Mouse (Mus musculus): ENCODE measurements around the gene Smndc1.

The Smndc1 gene

DNA sequence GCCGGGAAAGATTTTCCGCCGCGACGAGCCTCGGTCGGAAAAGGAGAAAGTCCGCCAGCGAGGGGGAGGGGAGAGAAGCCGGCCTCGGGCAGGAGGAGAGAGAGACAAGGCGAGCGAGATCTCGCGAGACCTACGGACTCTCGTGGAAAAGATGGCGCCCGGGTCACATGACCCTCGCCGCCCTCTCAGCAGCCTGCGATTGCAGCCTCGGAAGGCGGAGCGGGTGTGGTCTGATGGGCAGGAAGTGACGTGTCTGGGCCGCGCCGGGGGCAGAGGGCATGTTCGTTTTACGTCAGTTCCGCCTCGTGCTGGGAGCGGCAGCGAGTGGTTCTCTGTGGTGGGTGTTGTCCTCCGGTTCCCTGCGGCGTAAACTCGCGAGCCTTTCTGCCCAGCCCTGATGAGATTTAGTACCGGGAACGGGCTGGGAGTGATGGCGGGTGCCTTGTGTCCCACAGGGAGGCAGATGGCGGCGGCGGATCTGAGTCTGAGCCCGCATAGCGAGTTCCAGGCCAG is at the start of gene Smndc1:
TSS of gene Smndc1 (minus strand) at position 84 of the 513 bp plus-strand sequence.
- DNase-seq (ENCODE audit: low spot score in 2 of 2) = peak; percentile 100

DNA sequence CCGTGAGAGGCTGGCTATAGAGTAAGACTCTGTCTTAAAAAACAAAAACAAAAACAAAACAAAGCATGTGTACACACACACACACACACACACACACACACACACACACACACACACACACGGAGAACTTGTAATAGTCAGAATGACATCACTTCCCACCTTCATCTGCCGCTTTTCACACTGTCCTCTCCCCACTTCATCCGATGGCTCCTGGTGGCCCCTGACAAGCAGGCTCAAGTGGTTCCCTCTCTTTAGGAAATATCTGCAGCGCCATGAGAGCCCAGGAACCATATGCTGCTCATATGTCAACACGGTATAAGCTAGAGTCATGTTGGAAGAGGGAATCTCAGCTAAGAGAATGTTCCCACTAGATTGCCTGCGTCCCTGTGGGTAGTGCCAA is 49.0 kb upstream of the Smndc1 start:
- no peak for DNase-seq (ENCODE audit: low spot score in 2 of 2)

DNA sequence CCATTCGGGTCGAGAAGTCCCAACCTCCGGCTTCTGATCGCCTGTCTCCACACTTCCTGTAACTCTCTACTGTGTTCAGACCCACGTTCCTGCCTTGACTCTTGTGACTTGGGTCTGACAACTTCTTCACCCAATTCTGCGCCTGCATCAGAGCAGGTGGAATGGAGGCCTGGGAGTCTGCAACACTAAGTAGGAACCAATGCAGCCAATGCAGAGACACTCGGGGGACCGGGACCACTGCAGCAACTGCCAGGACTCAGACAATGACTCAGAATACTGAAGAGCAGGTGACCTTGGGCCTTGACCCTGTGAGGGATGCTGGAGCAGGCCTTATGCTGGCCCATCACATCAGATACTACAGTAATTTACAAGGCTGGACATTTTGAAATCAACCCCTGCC is 47.6 kb upstream of the Smndc1 start:
- no peak for DNase-seq (ENCODE audit: low spot score in 2 of 2)

- DNase-seq (ENCODE audit: low spot score in 2 of 2) = no peak
These were observed 47.1 kb upstream of the Smndc1 start for GRCm38 (mm10) chr19:53437311-53437958.

DNA sequence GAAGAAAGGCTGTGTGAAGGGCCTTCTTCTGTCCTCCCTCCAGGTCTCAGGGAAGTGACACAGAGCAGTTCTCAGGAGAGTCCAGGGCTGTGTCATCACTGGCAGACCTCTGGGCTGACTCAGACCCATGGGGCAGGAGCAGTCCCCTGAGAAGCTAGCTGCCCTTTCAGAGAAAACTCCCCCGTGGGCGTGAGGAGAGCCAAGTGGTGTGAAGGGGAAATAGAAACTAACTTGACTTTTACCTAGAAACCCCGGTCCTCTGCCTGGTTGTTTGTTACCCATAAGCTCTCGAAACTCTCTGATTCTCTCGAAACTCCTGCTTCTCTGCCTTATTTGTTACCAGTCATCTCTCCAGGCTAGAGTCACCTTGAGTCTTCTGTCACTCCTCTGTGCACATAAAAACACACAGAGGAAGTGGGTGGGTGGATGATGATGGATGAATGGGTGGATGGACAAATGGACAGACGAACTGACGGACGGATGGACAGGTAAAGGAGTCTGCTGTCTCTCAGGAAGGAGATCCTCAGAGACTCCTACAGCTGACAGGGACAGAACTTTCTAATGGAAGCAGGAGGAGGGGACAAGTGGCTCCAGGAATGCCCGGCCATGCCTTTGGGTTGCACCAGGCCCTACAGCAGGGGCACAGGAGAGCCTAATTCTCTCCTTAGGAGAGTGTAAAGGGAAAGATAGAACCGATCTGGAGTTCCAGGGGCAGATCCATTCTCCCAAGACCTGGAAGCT is 43.7 kb upstream of the Smndc1 start:
- DNase-seq (ENCODE audit: low spot score in 2 of 2) = no peak

DNA sequence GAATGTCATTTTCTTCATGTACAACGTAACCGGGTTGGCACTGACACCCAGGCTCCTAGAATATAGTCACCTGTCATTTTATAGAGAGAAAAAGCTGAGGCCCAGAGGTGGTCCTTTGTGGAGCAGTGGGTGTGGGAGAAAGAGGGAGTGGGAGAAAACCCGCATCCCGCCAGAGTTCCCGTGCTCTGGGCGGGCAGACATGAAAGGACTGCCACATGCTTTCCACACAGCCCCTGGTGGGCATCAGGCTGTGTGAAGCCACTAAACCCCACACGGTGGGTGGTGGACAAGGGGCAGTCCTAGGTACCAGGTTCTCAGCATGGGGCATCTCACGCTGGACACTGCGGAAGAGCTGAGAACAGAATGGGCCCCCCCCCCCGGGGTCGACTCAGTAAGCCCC is 40.6 kb upstream of the Smndc1 start:
- no peak for DNase-seq (ENCODE audit: low spot score in 2 of 2)

GRCm38 (mm10) chr19:53430356-53430755 is 40.0 kb upstream of the Smndc1 start:
- DNase-seq (ENCODE audit: low spot score in 2 of 2) = peak; percentile 79 to 81

DNA sequence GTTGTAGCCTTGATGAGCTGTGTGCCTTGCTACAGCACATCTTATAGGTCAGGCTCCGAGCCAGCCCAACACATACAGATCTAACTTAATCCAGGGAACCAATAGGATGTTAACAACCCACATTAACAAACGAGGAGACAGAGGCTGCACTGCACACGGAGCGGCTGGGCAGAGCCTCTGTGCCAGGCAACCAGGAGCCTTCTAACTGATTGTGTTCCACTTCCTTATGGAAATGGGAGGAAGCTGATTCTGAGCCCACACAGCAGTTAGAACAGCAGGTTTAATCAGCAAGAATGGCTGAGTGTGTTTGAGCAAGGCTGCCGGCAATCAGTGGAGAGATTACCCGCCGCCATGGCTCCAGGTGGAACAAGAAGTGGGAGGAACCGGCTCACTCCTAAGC is 37.4 kb upstream of the Smndc1 start:
- DNase-seq (ENCODE audit: low spot score in 2 of 2) = peak in 1 of 2 experiments; percentile 49

DNA sequence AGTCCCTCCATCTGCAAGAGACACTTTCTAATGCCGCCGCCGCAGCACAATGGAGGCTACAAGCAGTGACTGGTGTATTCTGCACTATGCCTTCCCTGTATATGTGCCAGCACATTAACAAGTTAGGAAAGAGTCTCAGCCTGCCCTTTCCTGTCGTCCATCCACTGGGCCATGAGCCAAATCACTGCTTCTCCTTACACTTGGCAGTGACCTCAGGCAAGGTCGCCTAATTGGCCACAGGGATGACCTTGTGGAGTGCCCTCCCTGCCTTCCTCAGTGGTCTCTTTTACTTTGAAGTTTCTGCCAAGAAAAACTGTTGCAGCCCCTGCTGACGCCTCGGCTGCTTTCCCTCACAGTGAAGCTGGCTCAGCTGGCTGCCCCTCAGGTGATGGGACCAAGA is 37.0 kb upstream of the Smndc1 start:
- no peak for DNase-seq (ENCODE audit: low spot score in 2 of 2)

- no peak for DNase-seq (ENCODE audit: low spot score in 2 of 2)
These were observed 35.4 kb upstream of the Smndc1 start for GRCm38 (mm10) chr19:53425824-53426223.

DNA sequence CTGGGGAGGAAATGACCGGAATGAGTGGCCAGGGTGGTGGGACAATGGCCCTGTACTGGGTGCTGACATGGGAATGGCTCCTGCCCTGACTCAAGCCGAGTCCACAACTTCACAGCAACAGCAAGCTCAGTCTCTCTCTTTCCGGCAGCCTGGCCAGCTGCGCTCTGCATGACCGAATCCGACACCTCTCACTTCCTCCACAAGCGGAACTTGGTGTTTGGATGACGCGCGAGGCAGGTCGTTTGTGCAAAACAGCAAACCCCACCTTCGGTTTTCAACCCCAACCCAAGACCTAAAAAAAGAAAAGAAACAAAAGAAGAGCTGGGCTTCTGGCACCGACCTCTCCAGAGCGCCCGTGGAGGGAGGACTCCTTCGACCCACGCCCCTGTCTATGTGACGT is 34.3 kb upstream of the Smndc1 start:
- no peak for DNase-seq (ENCODE audit: low spot score in 2 of 2)

- no peak for DNase-seq (ENCODE audit: low spot score in 2 of 2)
These were observed 33.6 kb upstream of the Smndc1 start for GRCm38 (mm10) chr19:53423816-53424465.

DNA sequence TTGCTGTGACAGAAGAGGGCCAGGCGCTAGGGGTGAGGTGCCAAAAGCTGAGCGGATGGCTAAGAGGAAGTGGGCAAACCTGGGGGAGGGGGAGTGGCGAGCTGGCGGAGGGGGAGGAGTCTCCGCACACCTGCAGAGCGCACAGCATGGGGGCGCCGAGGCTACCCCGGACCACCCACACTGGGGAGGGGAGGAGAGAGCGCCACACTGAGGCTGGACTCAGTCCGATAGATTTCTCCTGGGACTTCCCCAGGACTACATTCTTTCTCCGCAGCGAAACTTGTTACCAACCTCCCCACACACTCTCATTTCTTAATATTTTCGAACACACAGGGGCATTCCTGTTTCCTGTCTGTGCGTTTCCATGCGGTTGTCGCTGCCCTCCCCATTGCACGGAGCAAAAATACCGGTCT is 33.0 kb upstream of the Smndc1 start:
- no peak for DNase-seq (ENCODE audit: low spot score in 2 of 2)

DNA sequence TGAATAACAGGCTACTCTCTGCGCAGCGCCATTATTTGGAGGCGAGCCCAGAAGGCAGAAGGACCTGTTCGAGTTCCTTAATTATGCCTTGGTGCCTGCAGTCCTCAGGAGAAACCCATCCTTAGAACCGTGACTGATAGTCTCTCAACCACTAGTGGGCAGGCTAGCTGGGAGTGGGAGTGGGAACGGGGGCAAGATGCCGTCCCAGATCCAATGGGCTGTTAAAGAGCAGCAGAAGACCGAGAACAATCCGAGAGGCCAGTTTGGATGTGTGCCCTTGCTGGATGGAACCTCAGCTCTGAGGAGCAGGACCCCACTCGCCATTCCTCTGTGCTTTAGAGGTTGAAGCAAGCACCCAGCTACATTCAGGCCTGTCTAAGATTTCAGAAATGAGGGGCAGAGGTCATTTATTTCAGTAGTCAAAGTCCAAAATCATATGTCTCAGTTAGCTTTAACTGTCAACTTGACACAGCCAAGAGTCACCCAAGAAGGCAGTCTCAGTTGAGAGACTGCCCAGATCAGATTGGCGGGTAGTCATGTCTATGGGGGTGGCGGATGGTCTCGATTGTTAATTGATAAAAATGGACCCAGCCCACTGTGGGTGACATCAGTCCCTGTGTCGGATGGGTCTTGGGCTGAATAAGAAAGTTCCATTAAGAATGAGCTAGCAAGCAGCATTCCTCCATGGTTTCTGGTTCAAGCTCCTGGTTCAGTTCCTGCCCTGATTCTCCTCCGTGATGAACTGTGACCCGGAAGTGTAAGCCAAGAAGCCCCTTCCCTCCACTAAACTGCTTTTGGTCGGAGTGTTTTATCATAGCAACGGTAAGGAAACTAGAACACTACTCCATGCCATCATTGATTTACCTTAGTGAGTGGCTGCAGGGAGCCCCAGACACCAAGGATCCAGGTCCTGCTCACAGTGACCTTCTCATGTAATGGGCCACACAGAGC is 32.3 kb upstream of the Smndc1 start:
- DNase-seq (ENCODE audit: low spot score in 2 of 2) = no peak

DNA sequence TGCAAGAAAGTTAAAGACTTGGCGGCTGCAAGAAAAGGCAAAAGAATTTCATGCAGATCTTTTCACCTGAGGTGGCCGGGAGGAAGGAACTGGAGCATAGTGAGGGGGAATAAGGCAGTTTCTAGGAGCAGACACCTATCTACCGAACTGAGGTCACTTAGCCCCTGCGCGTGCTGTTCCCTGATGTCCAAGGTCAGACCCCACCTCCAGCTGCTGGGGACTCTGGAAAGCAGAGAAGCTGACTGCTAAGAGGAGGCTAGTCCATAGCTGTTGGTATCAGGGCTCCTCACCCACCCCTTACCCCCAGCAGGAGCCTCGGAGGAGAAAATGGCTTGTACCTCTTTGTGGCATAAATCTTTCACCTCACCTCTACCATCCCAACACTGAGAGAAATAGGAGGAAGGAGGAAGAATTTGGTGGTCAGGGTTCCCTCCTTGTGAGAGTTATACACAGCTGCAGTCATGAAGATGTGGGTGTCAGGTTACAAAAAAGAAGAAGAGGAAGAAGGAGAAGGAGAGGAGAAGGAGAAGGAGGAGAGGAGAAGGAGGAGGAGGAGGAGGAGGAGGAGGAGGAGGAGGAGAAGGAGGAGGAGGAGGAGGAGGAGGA is 31.3 kb upstream of the Smndc1 start:
- no peak for DNase-seq (ENCODE audit: low spot score in 2 of 2)

- DNase-seq (ENCODE audit: low spot score in 2 of 2) = peak in 1 of 2 experiments; percentile 63
These were observed 30.7 kb upstream of the Smndc1 start for GRCm38 (mm10) chr19:53420924-53421582.

- no peak for DNase-seq (ENCODE audit: low spot score in 2 of 2)
These were observed 29.5 kb upstream of the Smndc1 start for GRCm38 (mm10) chr19:53419834-53420233.

- DNase-seq (ENCODE audit: low spot score in 2 of 2) = peak; percentile 36 to 44
These were observed 24.8 kb upstream of the Smndc1 start for GRCm38 (mm10) chr19:53415198-53415597.

GRCm38 (mm10) chr19:53414650-53415049 is 24.3 kb upstream of the Smndc1 start:
- DNase-seq (ENCODE audit: low spot score in 2 of 2) = no peak

GRCm38 (mm10) chr19:53413617-53414380 is 23.4 kb upstream of the Smndc1 start:
- no peak for DNase-seq (ENCODE audit: low spot score in 2 of 2)

Data from frontal cortex, postnatal 36 days (tissue).